Mouse (Mus musculus): Measurements from ENCODE around the gene Tubb1.

Tubb1 gene

DNA sequence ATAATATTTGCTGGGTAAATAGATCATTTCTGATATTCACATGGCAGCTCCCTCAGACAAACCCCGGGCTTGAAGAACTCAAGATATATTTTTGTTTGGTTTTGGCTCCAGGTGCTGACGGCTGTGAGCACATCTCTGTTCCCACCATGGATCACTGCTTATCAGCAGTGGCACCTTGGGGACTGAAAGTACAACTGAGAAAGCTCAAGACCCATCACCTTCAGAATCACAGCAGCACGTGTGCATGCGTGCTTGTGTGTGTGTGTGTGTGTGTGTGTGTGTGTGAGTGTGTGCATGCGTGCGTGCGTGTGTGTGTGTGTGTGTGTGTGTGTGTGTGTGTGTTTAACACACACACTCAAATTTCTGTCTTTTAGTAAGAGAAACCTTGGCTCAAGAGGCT is 6.1 kb upstream of the Tubb1 start:
- no peak for DNase-seq

DNA sequence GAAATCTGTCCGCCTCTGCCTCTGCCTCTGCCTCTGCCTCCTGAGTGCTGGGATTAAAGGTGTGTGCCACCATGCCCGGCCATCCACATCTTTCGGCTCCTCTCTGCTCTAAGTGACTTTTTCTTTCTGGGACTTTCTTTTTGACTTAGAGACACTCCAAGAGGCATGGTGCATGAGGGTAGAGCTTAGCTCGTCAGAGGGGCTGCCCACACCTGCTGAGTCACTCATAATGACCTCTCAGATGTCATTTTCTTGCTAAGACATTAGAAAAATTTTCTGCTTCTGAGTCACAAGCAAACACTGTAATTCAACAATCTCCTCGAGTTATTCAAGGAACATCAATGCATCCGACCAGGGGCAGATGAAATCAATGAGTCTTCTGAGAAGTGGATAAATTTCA is 5.5 kb upstream of the Tubb1 start:
- no peak for DNase-seq

DNA sequence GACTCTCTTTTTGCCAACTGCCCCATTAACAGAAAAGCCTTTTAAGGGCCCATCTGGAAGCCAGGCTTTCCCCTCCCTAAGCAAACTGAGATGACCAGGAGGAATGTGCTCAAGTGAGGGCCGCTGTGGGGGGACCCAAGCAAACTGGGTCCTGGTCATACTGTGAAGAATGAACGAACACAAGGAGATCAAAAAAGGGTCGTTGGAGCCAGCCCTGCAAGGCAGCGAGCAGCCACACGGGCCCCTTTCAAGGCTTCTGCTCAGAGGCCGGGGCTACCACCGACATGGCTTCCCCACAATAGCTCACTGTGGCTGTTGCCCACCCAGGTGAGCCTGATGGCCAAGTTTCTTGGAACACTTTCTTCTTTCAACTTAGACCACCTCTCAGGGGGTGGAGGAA is 4.0 kb upstream of the Tubb1 start:
- no peak for DNase-seq

- no peak for DNase-seq
Observed at GRCm38 (mm10) chr2:174446905-174447304, 3.6 kb upstream of the Tubb1 start.

GRCm38 (mm10) chr2:174448405-174448804 is 2.1 kb upstream of the Tubb1 start:
- DNase-seq, result no peak

- DNase-seq, result no peak
Observed at GRCm38 (mm10) chr2:174453681-174454080, 3.2 kb downstream of the Tubb1 start.

DNA sequence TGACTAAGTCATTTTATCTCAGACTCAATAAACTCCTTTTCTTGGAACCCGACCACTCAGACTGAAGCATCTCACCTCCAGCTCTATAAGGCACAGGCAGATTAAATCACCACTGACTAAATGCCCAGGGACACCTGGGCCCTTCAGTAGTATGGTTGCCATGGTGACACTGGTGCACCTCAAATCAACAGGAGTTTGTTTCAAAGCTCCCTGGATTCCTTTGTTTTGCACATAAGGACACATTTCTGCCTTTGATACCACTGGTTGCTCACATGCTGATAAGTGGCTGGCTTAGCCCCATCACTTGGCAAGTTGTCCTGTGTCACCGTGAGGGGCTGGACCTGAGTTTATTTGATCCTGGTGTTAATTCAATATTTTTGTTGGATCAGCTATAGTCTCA is 8.9 kb downstream of the Tubb1 start:
- no peak for DNase-seq

DNA sequence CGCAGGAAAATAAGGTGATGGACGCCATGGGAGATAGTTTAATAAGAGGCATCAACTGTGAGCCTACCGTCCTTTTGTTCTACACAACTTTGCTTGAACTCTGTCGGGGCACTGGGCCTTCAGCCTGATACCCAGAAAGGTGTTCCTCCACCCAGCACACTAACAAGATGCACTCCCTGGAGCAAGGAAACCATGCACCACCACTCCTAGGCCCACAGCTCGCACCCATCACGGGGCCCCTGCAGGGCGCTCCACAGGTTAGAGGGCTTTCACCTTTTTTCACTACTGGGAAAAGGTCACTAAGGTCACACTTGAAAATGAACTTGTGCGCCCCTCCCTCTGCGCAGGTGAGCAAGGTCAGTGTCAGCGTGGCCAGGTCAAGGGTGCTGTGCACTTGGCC is 12.9 kb downstream of the Tubb1 start:
- no peak for DNase-seq

DNA sequence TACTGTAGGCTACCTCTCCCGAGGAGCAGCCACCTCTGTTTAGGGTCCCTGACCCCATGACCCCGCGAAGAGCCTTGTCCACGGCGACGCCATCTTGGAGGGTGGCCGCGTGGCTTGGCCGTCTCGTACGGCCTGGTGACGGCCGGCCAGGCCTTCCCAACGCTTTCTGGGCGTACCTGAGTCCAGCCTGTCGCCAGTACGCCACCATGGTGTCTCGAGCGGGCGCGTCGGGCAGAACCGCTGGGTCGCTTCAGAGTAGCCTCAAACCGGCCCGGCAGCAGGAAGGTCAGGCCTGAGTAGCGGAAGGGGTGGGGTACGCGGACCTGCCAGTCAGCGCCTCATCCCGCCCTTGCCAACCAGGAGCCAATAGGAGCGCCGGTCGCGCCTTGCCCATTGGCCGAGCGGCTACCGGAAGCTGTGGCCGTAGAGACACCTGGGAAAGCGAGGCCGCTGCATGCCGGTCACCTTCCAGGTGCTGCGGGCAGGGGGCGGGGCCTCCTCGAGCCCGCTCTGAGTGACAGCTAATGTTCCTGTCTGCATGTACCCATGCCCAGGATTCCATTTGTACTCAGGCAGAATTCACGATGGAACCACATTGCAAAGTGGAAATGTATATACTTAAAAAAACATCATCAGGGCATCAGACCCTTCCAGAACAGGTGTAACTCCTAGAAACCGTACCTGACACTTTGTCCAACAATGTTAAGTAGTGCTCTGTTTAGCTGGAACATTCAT is 13.5 kb downstream of the Tubb1 start, which contains the start of gene Atp5e:
TSS of gene Atp5e (minus strand) at position 317 of the 735 bp plus-strand sequence.
- DNase-seq, result peak; percentile 94

DNA sequence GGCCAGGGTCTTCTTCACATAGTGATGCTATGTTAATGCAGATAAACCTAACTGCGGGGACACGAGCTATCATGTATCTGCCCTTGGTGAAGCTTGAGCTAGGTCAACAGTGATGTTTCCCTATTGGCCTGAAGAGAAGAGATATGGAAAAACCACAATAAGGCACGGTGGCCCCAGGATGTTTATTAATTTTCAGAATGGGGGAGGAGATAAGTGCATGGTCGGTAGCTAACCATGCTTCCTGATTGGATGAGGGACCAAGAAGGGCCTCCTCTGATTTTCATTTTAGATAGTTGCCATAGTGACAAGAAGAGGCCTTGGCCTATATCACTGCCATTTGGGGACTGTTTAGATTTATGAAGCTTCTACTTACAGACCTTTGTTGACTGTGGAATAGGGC is 19.8 kb downstream of the Tubb1 start:
- no peak for DNase-seq

- no peak for DNase-seq
Observed at GRCm38 (mm10) chr2:174470786-174471405, 20.4 kb downstream of the Tubb1 start.

DNA sequence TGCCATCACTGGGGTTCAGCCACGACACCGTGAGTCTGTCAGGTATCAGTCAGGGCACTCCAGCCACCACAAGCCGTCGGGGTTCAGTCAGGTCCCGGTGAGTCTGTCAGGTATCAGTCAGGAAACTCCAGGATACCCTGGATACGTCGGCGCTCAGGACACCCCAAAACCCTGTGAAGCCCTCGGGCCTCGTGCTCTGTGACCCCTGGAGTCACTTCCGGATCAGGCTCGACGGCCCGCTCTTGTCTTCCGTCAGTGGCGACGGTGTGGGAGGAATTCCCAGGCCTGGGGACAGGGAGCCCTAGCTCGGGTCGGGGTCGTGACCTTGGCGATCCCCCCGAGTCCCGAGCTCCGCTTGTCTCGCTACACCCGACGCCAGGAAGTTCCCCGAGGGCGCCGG is 21.9 kb downstream of the Tubb1 start:
- DNase-seq, result no peak

DNA sequence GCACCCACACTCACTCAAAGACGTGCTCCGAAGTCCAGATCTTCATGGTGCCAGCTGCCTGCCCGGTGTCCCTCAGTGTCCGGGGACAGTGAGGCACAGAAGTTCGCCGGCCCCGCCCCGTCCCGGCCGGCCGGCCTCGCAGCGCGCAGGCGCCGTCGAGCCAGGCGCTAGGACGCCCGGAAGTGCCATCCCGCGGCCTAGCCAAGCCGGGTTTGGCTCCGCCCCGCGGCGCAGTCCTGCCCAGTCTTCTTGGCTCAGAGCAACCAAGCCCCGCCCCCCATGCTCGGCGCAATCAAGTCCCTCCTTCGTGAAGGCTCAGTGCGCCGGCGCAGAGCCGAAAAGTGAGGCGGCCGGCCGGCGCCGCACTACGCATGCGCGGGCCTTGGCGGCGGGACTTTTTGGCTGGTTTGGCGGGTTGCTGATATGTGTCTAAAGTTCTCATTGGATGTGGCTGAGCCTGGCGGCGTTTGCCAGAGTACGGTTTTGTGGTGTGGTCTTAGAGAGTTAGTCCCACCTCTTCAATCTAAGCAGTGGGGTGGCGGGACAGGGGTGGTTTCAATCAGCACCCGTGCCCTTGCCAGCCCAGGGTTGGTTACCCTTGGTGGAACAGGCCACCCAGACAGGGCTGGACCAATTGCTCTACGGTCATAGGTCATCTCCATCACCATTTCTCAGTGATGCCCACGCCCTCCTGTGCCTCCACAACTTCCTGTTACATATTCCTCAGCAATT is 22.5 kb downstream of the Tubb1 start, which contains the start of gene Prelid3b:
TSS of gene Prelid3b (minus strand) at position 264 of the 732 bp plus-strand sequence.
- peak; percentile 99 for DNase-seq

- DNase-seq, result peak; percentile 14
Observed at GRCm38 (mm10) chr2:174473550-174473927, 23.0 kb downstream of the Tubb1 start.

GRCm38 (mm10) chr2:174477543-174478319 is 27.2 kb downstream of the Tubb1 start:
- no peak for DNase-seq

DNA sequence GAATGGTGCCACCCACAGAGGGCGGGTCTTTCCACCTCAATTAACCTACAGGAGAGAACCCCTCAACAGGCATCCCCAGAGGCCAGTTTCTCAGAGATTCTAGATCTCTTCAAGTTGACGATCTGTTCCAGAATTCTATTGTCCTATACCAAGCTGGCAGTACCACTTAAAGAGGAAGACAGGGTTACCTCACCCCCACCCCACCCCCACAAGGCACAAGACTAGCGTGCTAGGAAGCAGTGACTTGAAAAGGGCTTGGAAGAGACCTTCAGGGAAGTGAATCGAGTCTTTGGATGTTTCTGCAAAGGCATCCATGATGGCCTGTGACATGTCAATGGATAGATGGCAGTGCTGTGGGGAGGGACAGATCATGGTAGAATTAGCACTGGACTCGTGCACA is 28.3 kb downstream of the Tubb1 start:
- DNase-seq, result no peak

DNA sequence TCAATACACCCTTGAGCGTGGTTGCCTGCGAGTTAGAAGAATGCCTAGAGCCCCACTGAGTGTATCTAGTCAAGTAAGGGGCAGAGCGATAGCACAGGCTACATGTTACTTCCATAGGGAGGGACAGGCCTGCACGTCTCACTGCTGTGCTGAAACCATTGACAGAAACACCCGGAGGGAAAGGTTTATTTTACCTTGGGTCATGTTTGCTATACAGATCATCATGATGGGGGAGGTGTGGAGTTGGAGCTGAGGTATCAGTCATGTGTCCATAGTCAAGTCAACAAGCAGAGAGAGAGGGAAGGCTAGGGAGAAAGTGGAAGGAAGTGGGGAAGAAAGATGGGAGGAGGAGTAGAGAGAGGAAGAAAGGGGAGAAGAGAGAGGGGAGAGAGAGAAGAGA is 36.5 kb downstream of the Tubb1 start:
- DNase-seq, result no peak

DNA sequence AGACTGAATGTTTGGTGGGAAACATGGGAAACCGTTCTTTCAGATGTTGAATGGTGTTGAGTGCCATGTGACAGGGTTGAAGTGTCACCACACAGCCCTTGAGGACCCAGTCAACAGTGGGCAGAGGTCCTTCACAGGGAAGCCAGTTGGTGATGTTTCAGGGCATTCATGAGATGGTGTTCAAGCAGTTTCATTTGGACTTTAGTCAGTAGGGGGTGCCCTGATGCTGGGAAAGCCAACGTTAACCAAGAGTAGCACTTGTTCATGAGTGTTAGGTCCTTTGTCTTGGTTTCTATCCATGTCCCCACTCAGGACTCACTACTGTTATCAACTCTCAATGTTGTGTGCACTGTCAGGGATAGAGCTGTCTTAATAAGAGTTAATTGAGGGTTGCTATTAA is 42.4 kb downstream of the Tubb1 start:
- peak; percentile 45 for DNase-seq

- DNase-seq, result no peak
Observed at GRCm38 (mm10) chr2:174500814-174501503, 50.5 kb downstream of the Tubb1 start.

GRCm38 (mm10) chr2:174501517-174501916 is 51.0 kb downstream of the Tubb1 start:
- no peak for DNase-seq

DNA sequence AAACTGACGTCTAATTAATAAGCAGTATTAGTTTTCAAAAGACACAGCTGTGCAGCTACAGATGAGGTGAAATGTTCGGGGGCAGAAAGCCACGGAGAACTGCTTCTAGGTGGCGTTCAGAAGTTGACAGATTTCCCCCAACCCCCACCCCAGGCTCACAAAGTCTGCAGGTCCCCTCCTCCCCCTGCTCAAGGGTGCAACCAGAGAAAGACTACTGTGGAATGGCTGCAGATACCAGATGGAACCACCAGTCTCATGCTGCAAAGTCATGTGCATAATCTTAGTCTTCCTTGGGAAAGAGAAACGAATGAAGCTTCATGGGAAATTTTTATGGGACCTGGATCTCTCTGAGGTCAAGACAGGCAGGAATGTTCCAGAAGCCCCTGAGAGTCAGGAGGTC is 51.8 kb downstream of the Tubb1 start:
- DNase-seq, result no peak

- no peak for DNase-seq
Observed at GRCm38 (mm10) chr2:174502831-174503460, 52.5 kb downstream of the Tubb1 start.

Data from thymus, postnatal 25 days (tissue).